13 mouse cellular contexts compared by ENCODE assay signal in the genomic region with DNA sequence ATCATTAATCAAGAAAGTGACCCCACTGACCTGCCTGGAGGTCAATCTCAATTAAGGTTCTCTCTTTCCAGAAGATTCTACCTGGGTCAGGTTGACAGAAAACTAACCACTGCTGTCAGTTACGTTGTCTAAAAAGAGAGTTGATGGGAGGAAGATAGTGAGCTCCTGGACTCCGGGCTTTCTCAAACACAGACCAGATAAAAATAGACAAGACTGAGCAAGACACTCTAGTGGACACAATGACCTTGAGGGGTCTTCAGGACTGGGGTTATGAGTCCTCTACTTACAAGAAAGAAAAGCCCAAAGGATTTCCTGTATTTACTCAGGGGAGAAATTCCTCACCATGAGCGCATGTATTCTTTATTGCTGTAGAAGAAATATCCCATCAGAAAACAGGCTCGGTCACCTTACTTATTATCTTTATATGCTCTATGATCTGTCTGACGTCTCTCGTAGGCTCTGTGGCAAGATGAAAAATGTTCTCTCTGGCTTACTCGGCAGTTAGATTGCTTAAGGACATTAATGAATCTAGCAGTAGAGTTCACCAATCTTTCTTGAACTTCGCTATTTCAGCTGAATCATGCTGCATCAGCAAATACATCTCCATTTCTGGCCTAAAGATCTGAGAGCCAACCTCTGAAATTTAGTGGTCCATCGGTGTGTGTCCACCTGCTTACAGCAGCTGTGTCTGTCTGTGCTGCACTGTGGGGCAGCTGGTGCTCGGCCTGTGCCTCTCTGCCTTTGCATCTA. TPM values are rescaled to one million over a fixed set of nuclear protein-coding genes. Genes with fewer than 3 reads are reported as not detected.
"Had no signal": no experiment of that assay in that cellular context is flagged by ENCODE, and none has a peak within 500 bp of the region (broad histone marks: within the 10 kb centered on the region; RNA-seq: fewer than 3 reads in every experiment).

No protein-coding gene starts in this region.

- DNase-seq: right cerebral cortex, postnatal 14 days; thymus, postnatal 4 days had no signal

- H3K4me2 ChIP-seq: kidney, embryonic 15.5 days; limb, embryonic 15.5 days; liver, embryonic 12.5 days; lung, embryonic 14.5 days had no signal

- H3K27me3 ChIP-seq: limb, embryonic 15.5 days had no signal

- H3K27ac ChIP-seq: kidney, embryonic 15.5 days; left cerebral cortex, adult 2 months; limb, embryonic 15.5 days; liver, embryonic 12.5 days; midbrain, embryonic 10.5 days had no signal

- H3K4me3 ChIP-seq: kidney, embryonic 15.5 days; left cerebral cortex, adult 2 months; limb, embryonic 15.5 days; liver, embryonic 12.5 days; midbrain, embryonic 10.5 days had no signal

- H3K9me3 ChIP-seq: kidney, embryonic 15.5 days; limb, embryonic 15.5 days; liver, embryonic 12.5 days; midbrain, embryonic 10.5 days had no signal

- ATAC-seq: liver, embryonic 12.5 days; midbrain, embryonic 16.5 days had no signal

- H3K9ac ChIP-seq: kidney, embryonic 15.5 days; limb, embryonic 15.5 days; liver, embryonic 12.5 days; lung, embryonic 14.5 days had no signal

- H3K36me3 ChIP-seq: kidney, embryonic 15.5 days; limb, embryonic 15.5 days; liver, embryonic 12.5 days; midbrain, embryonic 10.5 days had no signal

RNA-seq across cellular contexts. Expression of a gene that starts 5.2 kb away (rescaled TPM):
- total RNA-seq: megakaryocyte, adult 5-6 weeks had no signal

RNA-seq across cellular contexts. Expression of a gene that starts 51.3 kb away (rescaled TPM):
- total RNA-seq: megakaryocyte, adult 5-6 weeks had no signal
- polyA plus RNA-seq: large intestine, adult 2 months; limb, embryonic 11.5 days; limb, embryonic 15.5 days; liver, embryonic 12.5 days; liver, embryonic 16.5 days had no signal
